Mouse (Mus musculus) limb, embryonic 12.5 days (tissue): Measurements from ENCODE around the gene Capn1. TPM values are rescaled to one million over a fixed set of nuclear protein-coding genes. Genes with fewer than 3 reads are reported as not detected.

Source experiments
- ATAC-seq: fragments of 200-750 bp; cut with Nextera tagmentation; 2 replicates; pipeline ENCODE4 v1.8.0; 2017; ENCODE audit warnings: low read depth, moderate TSS enrichment; ENCODE audit not compliant: insufficient number of reproducible peaks, insufficient read depth, low FRiP score, low TSS enrichment
- H3K27ac ChIP-seq: fragments of 300-500 bp; sonication (generic); 2 replicates; pipeline ENCODE4 v1.5.1; 2016; ENCODE audit warnings: mild to moderate bottlenecking, moderate library complexity
- H3K27me3 ChIP-seq: fragments of 300-500 bp; sonication (generic); 2 replicates; pipeline ENCODE4 v1.6.1; 2016; ENCODE audit warnings: mild to moderate bottlenecking, moderate library complexity
- H3K36me3 ChIP-seq: fragments of 300-500 bp; sonication (generic); 2 replicates; pipeline ENCODE4 v1.6.1; 2016; ENCODE audit warnings: mild to moderate bottlenecking, moderate library complexity
- H3K4me1 ChIP-seq: fragments of 300-500 bp; sonication (generic); replicated peaks from 2 replicates; pipeline ENCODE4 v1.6.1; 2016
- H3K4me2 ChIP-seq: fragments of 300-500 bp; sonication (generic); 2 replicates; pipeline ENCODE4 v1.6.1; 2016; ENCODE audit warnings: mild to moderate bottlenecking, moderate library complexity
- H3K4me3 ChIP-seq: fragments of 300-500 bp; sonication (generic); replicated peaks from 2 replicates; pipeline ENCODE4 v1.5.1; 2016; ENCODE audit warnings: mild to moderate bottlenecking
- H3K9ac ChIP-seq: fragments of 300-500 bp; sonication (generic); replicated peaks from 2 replicates; pipeline ENCODE4 v1.6.1; 2016; ENCODE audit warnings: mild to moderate bottlenecking, moderate library complexity
- H3K9me3 ChIP-seq: fragments of 300-500 bp; sonication (generic); 2 replicates; pipeline ENCODE4 v1.6.1; 2016; ENCODE audit warnings: mild to moderate bottlenecking, moderate library complexity
- WGBS: fragments of 180-500 bp; shearing (Covaris S2); methylation state at CpG from one replicate; pipeline ENCODE4 v1.1.7; 2016; 5-methylcytosine and 5-hydroxymethylcytosine counted together
- polyA plus RNA-seq: library from polyadenylated mRNA; unstranded; fragments of >200 nt; fragmentation: Nextera tagmentation; extraction: Ambion mirVana; gene quantifications from 2 replicates; pipeline ENCODE4 v1.2.1, GENCODE M21; 2016

Gene Capn1
- 7.0 and 7.7 TPM in 2 replicates for polyA plus RNA-seq

- H3K9ac ChIP-seq = peak within 1 kb of the TSS; percentile 66
- H3K27ac ChIP-seq = peak within 1 kb of the TSS; percentile 67
- H3K9me3 ChIP-seq = no peaks in the 10 kb centered on the region
- peak within 1 kb of the TSS; percentile 54 for H3K4me3 ChIP-seq
- peak; percentile 70 for ATAC-seq
- peaks cover 34% of the 10 kb centered on the region for H3K27me3 ChIP-seq
- H3K4me1 ChIP-seq = peaks cover 6% of the 10 kb centered on the region
- peak within 1 kb of the TSS; percentile 90 for H3K4me2 ChIP-seq
- no peaks in the 10 kb centered on the region for H3K36me3 ChIP-seq
- 3% methylated on average over 40 of the region's 40 CpGs for whole genome bisulfite sequencing
Observed at GRCm38 (mm10) chr19:6015511-6016315, at the start of gene Capn1. Gene Capn1 (minus strand): TSS chr19:6015897.

GRCm38 (mm10) chr19:6063081-6063480 is 47.4 kb upstream of the Capn1 start:
- 92% methylated on average over 6 of the region's 6 CpGs for WGBS
- Histone ChIP-seq H3K9me3 (no peaks in the 10 kb centered on the region), H3K4me1 (peaks cover 36% of the 10 kb centered on the region), H3K4me2 (peak overlapping the region; percentile 96), H3K4me3 (no peak overlapping the region), H3K9ac (no peak overlapping the region), H3K36me3 (peaks cover 20% of the 10 kb centered on the region), H3K27ac (no peak overlapping the region), H3K27me3 (no peaks in the 10 kb centered on the region)
- no peak for ATAC-seq

GRCm38 (mm10) chr19:6062418-6062817 is 46.7 kb upstream of the Capn1 start:
- WGBS = 71% methylated on average over 5 of the region's 5 CpGs
- no peak for ATAC-seq
- peak overlapping the region; percentile 94 for H3K9ac ChIP-seq
- H3K9me3 ChIP-seq = no peaks in the 10 kb centered on the region
- H3K27me3 ChIP-seq = no peaks in the 10 kb centered on the region
- H3K4me1 ChIP-seq = peaks cover 32% of the 10 kb centered on the region
- peaks cover 20% of the 10 kb centered on the region for H3K36me3 ChIP-seq
- H3K4me2 ChIP-seq = peak overlapping the region; percentile 96
- H3K4me3 ChIP-seq = peak overlapping the region; percentile 91
- H3K27ac ChIP-seq = no peak overlapping the region

GRCm38 (mm10) chr19:6061641-6062302 is 46.1 kb upstream of the Capn1 start:
- WGBS = 2% methylated on average over 44 of the region's 44 CpGs
- H3K27ac ChIP-seq = peak overlapping the region; percentile 92
- peaks cover 20% of the 10 kb centered on the region for H3K36me3 ChIP-seq
- no peak for ATAC-seq
- no peaks in the 10 kb centered on the region for H3K27me3 ChIP-seq
- H3K9me3 ChIP-seq = no peaks in the 10 kb centered on the region
- peak overlapping the region; percentile 96 for H3K4me2 ChIP-seq
- H3K9ac ChIP-seq = peak overlapping the region; percentile 94
- H3K4me3 ChIP-seq = peak overlapping the region; percentile 91
- H3K4me1 ChIP-seq = peaks cover 28% of the 10 kb centered on the region

- Histone ChIP-seq H3K4me3 (peak within 1 kb of the TSS; percentile 91), H3K4me1 (peaks cover 28% of the 10 kb centered on the region), H3K9me3 (no peaks in the 10 kb centered on the region), H3K27ac (peak within 1 kb of the TSS; percentile 92), H3K4me2 (peak within 1 kb of the TSS; percentile 96), H3K27me3 (no peaks in the 10 kb centered on the region), H3K36me3 (peaks cover 20% of the 10 kb centered on the region), H3K9ac (peak within 1 kb of the TSS; percentile 94)
- under 1% methylated on average over 58 of the region's 58 CpGs for WGBS
- ATAC-seq = peak; percentile 53
Observed at GRCm38 (mm10) chr19:6061021-6061533, 45.4 kb upstream of the Capn1 start, which contains the start of gene Znhit2. Gene Znhit2 (plus strand): TSS chr19:6061192.

GRCm38 (mm10) chr19:6058966-6059365 is 43.3 kb upstream of the Capn1 start:
- WGBS = 83% methylated on average over 5 of the region's 5 CpGs
- Histone ChIP-seq H3K4me2 (peak overlapping the region; percentile 86), H3K9me3 (no peaks in the 10 kb centered on the region), H3K4me3 (peak overlapping the region; percentile 86), H3K27ac (no peak overlapping the region), H3K36me3 (peaks cover 39% of the 10 kb centered on the region), H3K9ac (peak overlapping the region; percentile 92; the same call in 1 of the 2 replicates), H3K4me1 (peaks cover 28% of the 10 kb centered on the region), H3K27me3 (no peaks in the 10 kb centered on the region)
- no peak for ATAC-seq

GRCm38 (mm10) chr19:6058513-6058912 is 42.8 kb upstream of the Capn1 start:
- Histone ChIP-seq H3K27me3 (no peaks in the 10 kb centered on the region), H3K27ac (0 out of 2 replicates have a peak overlapping the region, but pooled peaks have one; percentile 73), H3K4me3 (peak overlapping the region; percentile 86), H3K4me1 (peaks cover 28% of the 10 kb centered on the region), H3K4me2 (peak overlapping the region; percentile 86), H3K9me3 (no peaks in the 10 kb centered on the region), H3K36me3 (peaks cover 41% of the 10 kb centered on the region), H3K9ac (peak overlapping the region; percentile 92)
- no peak for ATAC-seq
- 39% methylated on average over 5 of the region's 5 CpGs for WGBS

GRCm38 (mm10) chr19:6057313-6058096 is 41.8 kb upstream of the Capn1 start, which contains the start of the genes Mrpl49 and Fau:
Gene Mrpl49 (minus strand): TSS chr19:6057785.
Gene Fau (plus strand): TSS chr19:6057844.
- Histone ChIP-seq H3K36me3 (peaks cover 51% of the 10 kb centered on the region), H3K4me1 (peaks cover 24% of the 10 kb centered on the region), H3K4me2 (peak within 1 kb of the TSS; percentile 86), H3K4me3 (peak within 1 kb of the TSS; percentile 86), H3K9me3 (no peaks in the 10 kb centered on the region), H3K27me3 (no peaks in the 10 kb centered on the region), H3K27ac (peak within 1 kb of the TSS; percentile 73), H3K9ac (peak within 1 kb of the TSS; percentile 92)
- peak; percentile 76 for ATAC-seq
- WGBS = under 1% methylated on average over 61 of the region's 63 CpGs

GRCm38 (mm10) chr19:6056696-6057095 is 41.0 kb upstream of the Capn1 start:
- Histone ChIP-seq H3K9me3 (no peaks in the 10 kb centered on the region), H3K36me3 (peaks cover 59% of the 10 kb centered on the region), H3K27ac (no peak overlapping the region), H3K4me1 (peaks cover 16% of the 10 kb centered on the region), H3K27me3 (no peaks in the 10 kb centered on the region), H3K4me2 (peak overlapping the region; percentile 86), H3K9ac (peak overlapping the region; percentile 92), H3K4me3 (peak overlapping the region; percentile 86)
- no peak for ATAC-seq
- WGBS = 66% methylated on average over 4 of the region's 4 CpGs

GRCm38 (mm10) chr19:6054296-6054695 is 38.6 kb upstream of the Capn1 start:
- H3K4me3 ChIP-seq = no peak overlapping the region
- H3K4me2 ChIP-seq = no peak overlapping the region
- H3K27ac ChIP-seq = no peak overlapping the region
- no peak for ATAC-seq
- no peak overlapping the region for H3K9ac ChIP-seq
- peaks cover 74% of the 10 kb centered on the region for H3K36me3 ChIP-seq
- H3K4me1 ChIP-seq = peaks cover 16% of the 10 kb centered on the region
- H3K27me3 ChIP-seq = no peaks in the 10 kb centered on the region
- no peaks in the 10 kb centered on the region for H3K9me3 ChIP-seq
- WGBS = 86% methylated on average over 5 of the region's 5 CpGs
